Mouse (Mus musculus) neutrophil, adult 83 days (primary cell): ENCODE data around the gene Adamts6. TPM values are rescaled to one million over a fixed set of nuclear protein-coding genes. Genes with fewer than 3 reads are reported as not detected.

ENCODE experiments used
- total RNA-seq, 2 experiments: library from RNA; stranded (reverse); gene quantifications; one replicate each; pipeline ENCODE4 v1.2.4; 2023

Adamts6 gene
- total RNA-seq, result under 1 TPM; 0.66 to 0.77 TPM

DNA sequence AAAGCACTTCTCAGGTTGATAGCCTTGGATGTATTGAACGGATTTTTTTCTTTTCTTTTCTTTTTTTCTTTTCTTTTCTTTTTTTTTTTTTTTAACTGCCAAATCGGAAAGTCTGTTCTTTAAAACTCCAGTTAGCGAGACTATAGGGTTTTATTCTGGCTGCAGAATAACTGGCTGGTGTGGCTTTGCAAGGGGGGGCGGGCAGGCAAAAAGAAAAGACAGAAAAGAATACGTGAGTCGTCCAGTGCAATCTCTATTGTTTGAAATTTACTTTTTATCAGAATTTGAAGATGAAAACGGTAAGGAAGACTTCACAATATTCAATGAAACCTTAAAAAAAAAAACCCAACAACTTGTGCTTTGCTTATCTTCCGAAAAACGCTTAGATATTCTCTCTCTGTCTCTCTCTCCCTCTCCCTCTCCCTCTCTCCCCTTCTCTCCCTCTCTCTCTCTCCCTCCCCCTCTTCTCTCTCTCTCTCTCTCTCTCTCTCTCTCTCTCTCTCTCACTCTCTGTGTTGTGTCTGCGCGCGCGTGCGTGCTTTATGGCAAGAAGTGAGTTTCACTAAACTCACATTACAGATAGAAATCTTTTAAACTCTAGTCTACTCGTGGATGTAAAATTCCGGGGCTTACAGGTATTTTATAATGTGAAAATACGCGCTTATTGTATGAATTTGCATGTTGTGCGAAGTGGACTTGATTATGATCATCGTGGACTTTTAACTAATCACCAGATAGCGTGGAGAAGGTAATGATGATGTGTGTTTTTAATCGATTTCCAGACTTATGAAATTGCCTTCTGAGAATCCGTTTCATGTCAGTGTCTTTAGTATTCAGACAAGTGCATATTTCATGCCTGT, at the start of gene Adamts6:
TSS of gene Adamts6 (plus strand) at position 470 of the 860 bp plus-strand sequence.

Other genes with a start within 250 kb of the Adamts6 start
- 10 to 100 TPM; 14.1 to 17.6 TPM for gene Nln, start 178.2 kb upstream of the Adamts6 start, total RNA-seq
- gene Sgtb, start 178.1 kb upstream of the Adamts6 start, total RNA-seq, result under 1 TPM in 1 of 2 experiments, not detected in 1; 0.57 TPM
- 10 to 100 TPM; 19.2 to 19.8 TPM for gene Trappc13, start 109.4 kb upstream of the Adamts6 start, total RNA-seq
- 1 to 10 TPM; 6.9 to 7.1 TPM for gene Trim23, start 109.0 kb upstream of the Adamts6 start, total RNA-seq
- 10 to 100 TPM; 16.7 to 24.5 TPM for gene Cenpk, start 59.2 kb upstream of the Adamts6 start, total RNA-seq
- gene Ppwd1, start 59.0 kb upstream of the Adamts6 start, total RNA-seq, result 10 to 100 TPM; 19.4 to 20.6 TPM